Mouse (Mus musculus) megakaryocyte, embryonic 14.5 days (primary cell): ENCODE measurements around the gene Serping1.

Experiments used
- FLI1 ChIP-seq: IDR thresholded peaks from 2 replicates; pipeline ENCODE4 v1.6.1; 2012; ENCODE audit warnings: low read length, inconsistent platforms, mixed read lengths
- GATA1 ChIP-seq: IDR thresholded peaks from 3 replicates; pipeline ENCODE4 v1.6.1; 2012; ENCODE audit warnings: mixed read lengths, low read length, inconsistent platforms, borderline replicate concordance

DNA sequence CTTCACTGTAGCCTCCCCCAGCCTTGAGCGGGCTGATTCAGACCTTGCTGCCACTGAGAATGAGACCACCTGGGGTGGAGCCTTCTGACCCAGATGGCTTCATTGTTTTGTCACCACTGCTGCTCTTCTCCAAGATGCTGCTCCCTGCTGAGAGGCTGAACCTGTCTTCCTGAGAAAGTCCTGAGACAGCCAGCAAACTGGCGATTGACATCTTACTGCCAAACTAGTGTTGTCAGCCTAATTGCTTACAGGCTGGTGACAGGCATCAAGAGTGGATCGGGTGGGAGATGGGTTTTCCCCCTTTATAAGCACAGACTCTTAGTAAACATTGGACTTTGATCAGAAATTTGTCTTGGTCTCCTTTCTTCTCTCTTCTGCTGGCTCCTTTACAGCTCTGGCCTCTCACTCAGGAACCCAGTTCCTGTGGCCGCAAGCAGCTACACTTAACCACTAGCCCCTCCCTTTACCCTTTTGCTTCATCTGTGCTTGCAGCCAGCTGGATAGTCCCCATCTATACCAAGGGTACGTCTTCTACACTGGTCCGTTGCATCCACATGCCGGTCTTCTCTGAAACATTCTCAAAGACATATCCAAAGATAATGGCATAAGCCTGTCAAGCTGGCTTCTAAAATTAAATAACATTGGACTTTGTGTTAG lies 18.1 kb downstream of the Serping1 start:
- TF ChIP-seq GATA1: no peak
- no peak for TF ChIP-seq FLI1
